Mouse (Mus musculus) erythroid progenitor cell, adult 5-6 weeks (primary cell): ENCODE measurements around the gene Ipmk. TPM values are rescaled to one million over a fixed set of nuclear protein-coding genes. Genes with fewer than 3 reads are reported as not detected.

ENCODE experiments used
- ATAC-seq: replicated peaks from 2 replicates; pipeline ENCODE4 v1.8.0; 2016; ENCODE audit warnings: moderate number of reproducible peaks, mild to moderate bottlenecking, moderate TSS enrichment, inconsistent platforms; ENCODE audit not compliant: poor library complexity, low FRiP score, severe bottlenecking
- total RNA-seq, 2 experiments: library from RNA; stranded (forward) in 1 of 2; stranded (reverse) in 1 of 2; fragments of 150-400 nt in 1 of 2; fragments of 186-747, 209-891 nt in 1 of 2; gene quantifications; 2 replicates each; pipeline versions ENCODE4 v1.2.3 to v1.2.4; 2015 to 2017; ENCODE audit warnings: low replicate concordance in 2 of 2

Ipmk gene
- total RNA-seq, 2 experiments from 2014 or later, result 16.9 to 23.5 TPM

DNA sequence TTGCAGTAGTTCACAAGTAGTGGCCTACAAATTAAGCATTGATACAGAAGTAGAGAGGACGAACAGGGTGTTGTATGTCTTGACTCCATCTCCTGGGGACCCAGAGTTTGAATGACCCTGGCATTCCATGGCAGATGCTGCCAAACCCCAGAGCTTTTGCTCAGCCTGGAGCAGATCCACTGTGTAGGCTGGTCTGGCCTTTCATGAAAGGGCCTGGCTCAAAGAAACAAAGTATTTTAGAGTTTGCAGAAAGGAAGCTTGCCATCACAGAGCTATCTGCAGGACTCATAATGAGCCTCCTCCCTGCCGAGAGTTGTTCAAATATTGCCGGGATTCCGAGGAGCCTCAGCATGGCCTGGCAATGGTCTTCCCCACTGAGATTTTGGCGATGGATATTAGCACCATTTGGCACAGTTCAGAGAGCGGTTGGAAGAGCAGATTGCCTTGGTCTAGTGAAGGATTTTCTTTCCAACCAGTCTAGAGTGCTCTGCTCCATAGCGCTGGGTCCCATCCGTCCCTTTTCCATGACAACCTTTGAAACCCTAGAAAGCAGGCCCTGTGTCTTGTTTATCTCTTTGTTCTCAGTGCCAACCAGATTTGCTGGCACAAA, 129.0 kb downstream of the Ipmk start:
- no peak for ATAC-seq

GRCm38 (mm10) chr10:71477147-71477546, 129.6 kb downstream of the Ipmk start:
- ATAC-seq, result no peak

DNA sequence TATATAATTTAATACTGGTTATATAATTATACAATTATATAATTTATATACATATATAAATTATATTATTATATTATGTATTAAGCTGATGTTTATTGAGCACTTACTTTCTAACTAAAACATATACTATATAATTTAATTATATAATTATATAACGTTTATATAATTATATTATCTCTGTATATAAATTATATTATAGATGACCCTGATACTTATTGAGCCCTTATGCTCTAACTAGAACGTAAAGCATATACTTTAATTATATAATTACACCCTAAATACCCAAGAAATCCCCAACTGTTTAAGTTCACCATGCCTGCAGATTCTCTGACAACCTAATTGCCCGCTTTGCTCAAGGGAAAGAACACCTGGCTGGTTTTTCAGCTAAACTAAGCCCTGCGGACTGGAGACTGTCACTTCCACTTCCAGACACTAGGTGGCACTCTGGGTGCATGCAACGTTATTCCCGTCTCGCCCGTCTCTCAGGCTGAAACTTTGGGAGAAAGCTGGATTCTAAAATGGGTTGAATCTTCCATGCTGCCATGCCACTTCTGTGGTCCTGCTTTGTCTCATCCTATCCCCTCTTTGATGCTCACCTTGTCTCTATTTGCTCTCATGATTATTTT, 132.2 kb downstream of the Ipmk start:
- no peak for ATAC-seq

Other genes with a start within 250 kb of the Ipmk start
- gene Bicc1, start 188.1 kb upstream of the Ipmk start, total RNA-seq (2015; ENCODE audit: low replicate concordance), result not detected in 2 replicates
- gene Bicc1, start 188.1 kb upstream of the Ipmk start, total RNA-seq (2017; ENCODE audit: low replicate concordance), result not detected in 2 replicates
- gene Tfam, start 109.5 kb upstream of the Ipmk start, total RNA-seq (2015; ENCODE audit: low replicate concordance), result 14.8 and 17.6 TPM in 2 replicates
- gene Tfam, start 109.5 kb upstream of the Ipmk start, total RNA-seq (2017; ENCODE audit: low replicate concordance), result 17.2 and 26.0 TPM in 2 replicates
- gene Ube2d1, start 62.5 kb upstream of the Ipmk start, total RNA-seq (2015; ENCODE audit: low replicate concordance), result 19.3 and 24.5 TPM in 2 replicates
- 0.83 and 4.2 TPM in 2 replicates for gene Ube2d1, start 62.5 kb upstream of the Ipmk start, total RNA-seq (2017; ENCODE audit: low replicate concordance)
- 23.4 and 27.2 TPM in 2 replicates for gene Cisd1, start 2.8 kb upstream of the Ipmk start, total RNA-seq (2015; ENCODE audit: low replicate concordance)
- gene Cisd1, start 2.8 kb upstream of the Ipmk start, total RNA-seq (2017; ENCODE audit: low replicate concordance), result 4.8 and 13.0 TPM in 2 replicates